ENCODE assay signal across 14 mouse cellular contexts in the genomic region with DNA sequence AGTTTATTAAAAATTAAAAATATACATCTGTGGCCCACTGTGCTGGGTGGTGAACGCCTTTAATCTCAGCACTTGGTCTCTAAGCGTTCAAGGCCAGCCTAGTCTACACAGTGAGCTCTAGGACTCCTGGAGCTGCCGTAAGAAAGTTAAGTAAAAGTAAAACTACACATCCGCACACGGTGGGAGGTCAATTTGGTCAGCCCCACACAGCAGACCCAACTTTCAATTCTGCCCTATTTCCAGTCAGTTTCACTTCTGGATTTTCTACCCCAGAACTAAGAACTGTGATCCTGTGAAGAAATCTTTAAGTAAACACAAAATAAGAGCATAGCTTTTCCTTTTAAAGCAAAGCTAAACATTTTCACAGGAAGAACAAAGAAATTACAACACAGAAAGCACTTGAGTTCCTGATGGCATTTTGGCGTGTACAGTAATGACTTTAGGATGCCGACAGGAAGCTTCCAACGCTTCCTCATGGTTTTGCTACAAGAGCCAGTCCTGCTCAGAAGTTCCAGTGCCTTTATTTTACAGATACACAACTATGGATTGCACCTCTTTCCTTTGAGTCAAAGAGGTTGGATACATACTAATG. TPM values are rescaled to one million over a fixed set of nuclear protein-coding genes. Genes with fewer than 3 reads are reported as not detected.
A peak's percentile ranks its signal among the peaks of the same experiment; 100 is the strongest.
DNase-seq lines count a peak whose midpoint lies in the region; ATAC-seq lines count a peak whose summit lies in the region.
"Had no signal": no experiment of that assay in that cellular context is flagged by ENCODE, and none has a peak within 500 bp of the region (broad histone marks: within the 10 kb centered on the region; RNA-seq: fewer than 3 reads in every experiment).

No protein-coding gene starts in this region.

- no peak overlapping the region for H3K4me3 ChIP-seq in heart, embryonic 13.5 days
- H3K4me3 ChIP-seq in liver, embryonic 16.5 days (ENCODE audit: low read depth, low read length) = no peak overlapping the region
- no peak overlapping the region for H3K4me3 ChIP-seq in liver, embryonic 11.5 days (ENCODE audit: low read depth, low read length)
- H3K4me3 ChIP-seq in intestine, embryonic 15.5 days (replicated peaks) = no peak overlapping the region
- no peak overlapping the region for H3K4me3 ChIP-seq in hindbrain, embryonic 11.5 days (ENCODE audit: low read depth, low read length)
- H3K4me3 ChIP-seq: hindbrain, embryonic 10.5 days; midbrain, embryonic 15.5 days had no signal

- DNase-seq in heart, postnatal 10 days = no peak
- no peak for DNase-seq in liver, embryonic 11.5 days (ENCODE audit: low spot score)
- peak; percentile 72 for DNase-seq in splenic B cell, adult 2 months (ENCODE audit: low read depth, low spot score)
- DNase-seq in hindbrain, embryonic 11.5 days (ENCODE audit: low spot score) = no peak
- DNase-seq: adrenal gland, postnatal 10 days; cerebellum, adult 18-20 months; forebrain, postnatal 0 days; thymus, postnatal 4 days had no signal

- H3K4me1 ChIP-seq in heart, embryonic 13.5 days = peaks cover 49% of the 10 kb centered on the region
- H3K4me1 ChIP-seq in liver, embryonic 16.5 days (ENCODE audit: control insufficient read depth, low read depth, low read length) = peaks cover 22% of the 10 kb centered on the region
- peaks cover 18% of the 10 kb centered on the region for H3K4me1 ChIP-seq in liver, embryonic 11.5 days (replicated peaks; ENCODE audit: control insufficient read depth, insufficient read depth, low read length)
- peaks cover 32% of the 10 kb centered on the region for H3K4me1 ChIP-seq in intestine, embryonic 15.5 days (replicated peaks)
- no peaks in the 10 kb centered on the region for H3K4me1 ChIP-seq in hindbrain, embryonic 11.5 days (replicated peaks; ENCODE audit: control insufficient read depth, insufficient read depth, low read length)

- WGBS in heart, embryonic 13.5 days = 81% methylated on average over 8 of the region's 8 CpGs
- 67% methylated on average over 8 of the region's 8 CpGs for WGBS in liver, embryonic 16.5 days (ENCODE audit: insufficient replicate concordance)
- WGBS in liver, embryonic 11.5 days = 86% methylated on average over 8 of the region's 8 CpGs
- 64% methylated on average over 8 of the region's 8 CpGs for WGBS in intestine, embryonic 15.5 days
- WGBS in hindbrain, embryonic 11.5 days = 87% methylated on average over 8 of the region's 8 CpGs

- 0 out of 2 replicates have a peak, but pooled peaks cover 6% of the 10 kb centered on the region for H3K9me3 ChIP-seq in heart, embryonic 13.5 days
- no peaks in the 10 kb centered on the region for H3K9me3 ChIP-seq in liver, embryonic 16.5 days (replicated peaks; ENCODE audit: control insufficient read depth, low read length)
- H3K9me3 ChIP-seq in liver, embryonic 11.5 days (ENCODE audit: control insufficient read depth, low read length) = 0 out of 2 replicates have a peak, but pooled peaks cover 2% of the 10 kb centered on the region
- no peaks in the 10 kb centered on the region; the same call in 1 of the 2 replicates for H3K9me3 ChIP-seq in intestine, embryonic 15.5 days
- no peaks in the 10 kb centered on the region for H3K9me3 ChIP-seq in hindbrain, embryonic 11.5 days (ENCODE audit: control insufficient read depth, low read length)
- H3K9me3 ChIP-seq: midbrain, embryonic 15.5 days had no signal

- no peak overlapping the region for H3K4me2 ChIP-seq in heart, embryonic 13.5 days
- H3K4me2 ChIP-seq in liver, embryonic 16.5 days (ENCODE audit: low read depth, low read length) = no peak overlapping the region
- no peak overlapping the region for H3K4me2 ChIP-seq in liver, embryonic 11.5 days
- no peak overlapping the region; the same call in 1 of the 2 replicates for H3K4me2 ChIP-seq in intestine, embryonic 15.5 days (replicated peaks)
- no peak overlapping the region for H3K4me2 ChIP-seq in hindbrain, embryonic 11.5 days (replicated peaks; ENCODE audit: low read depth, low read length)
- H3K4me2 ChIP-seq: midbrain, embryonic 15.5 days had no signal

- H3K36me3 ChIP-seq in heart, embryonic 13.5 days = no peaks in the 10 kb centered on the region; the same call in 1 of the 2 replicates
- H3K36me3 ChIP-seq in liver, embryonic 16.5 days (ENCODE audit: control insufficient read depth, insufficient read depth) = no peaks in the 10 kb centered on the region
- H3K36me3 ChIP-seq in liver, embryonic 11.5 days (ENCODE audit: control insufficient read depth, insufficient read depth, low read length) = no peaks in the 10 kb centered on the region
- H3K36me3 ChIP-seq in intestine, embryonic 15.5 days = no peaks in the 10 kb centered on the region
- no peaks in the 10 kb centered on the region; the same call in 1 of the 2 replicates for H3K36me3 ChIP-seq in splenic B cell, adult 2 months (ENCODE audit: control insufficient read depth, insufficient read depth, low read length, poor library complexity, severe bottlenecking)
- no peaks in the 10 kb centered on the region for H3K36me3 ChIP-seq in hindbrain, embryonic 11.5 days (ENCODE audit: control insufficient read depth, insufficient read depth, low read length)
- H3K36me3 ChIP-seq: midbrain, embryonic 15.5 days had no signal

- H3K9ac ChIP-seq in heart, embryonic 13.5 days = no peak overlapping the region
- H3K9ac ChIP-seq in liver, embryonic 16.5 days (ENCODE audit: low read depth, low read length) = no peak overlapping the region
- no peak overlapping the region for H3K9ac ChIP-seq in liver, embryonic 11.5 days (ENCODE audit: low read depth, low read length)
- H3K9ac ChIP-seq in intestine, embryonic 15.5 days = no peak overlapping the region
- H3K9ac ChIP-seq in hindbrain, embryonic 11.5 days (ENCODE audit: low read depth, low read length) = no peak overlapping the region
- H3K9ac ChIP-seq: forebrain, postnatal 0 days; midbrain, embryonic 15.5 days had no signal

- no peak for ATAC-seq in heart, embryonic 13.5 days (ENCODE audit: extremely low read depth, insufficient number of reproducible peaks, low FRiP score, low TSS enrichment)
- ATAC-seq in liver, embryonic 16.5 days (ENCODE audit: low read depth) = no peak
- no peak for ATAC-seq in liver, embryonic 11.5 days (replicated peaks; ENCODE audit: low FRiP score)
- no peak for ATAC-seq in intestine, embryonic 15.5 days
- ATAC-seq in inflammation-experienced regulatory T-cells, adult 6 months = no peak
- no peak for ATAC-seq in hindbrain, embryonic 11.5 days (ENCODE audit: low FRiP score)
- ATAC-seq: forebrain, postnatal 0 days; midbrain, embryonic 15.5 days had no signal

- no peaks in the 10 kb centered on the region for H3K27me3 ChIP-seq in heart, embryonic 13.5 days (replicated peaks)
- H3K27me3 ChIP-seq in liver, embryonic 16.5 days (ENCODE audit: control insufficient read depth, insufficient read depth, low read depth, low read length) = no peaks in the 10 kb centered on the region
- no peaks in the 10 kb centered on the region for H3K27me3 ChIP-seq in liver, embryonic 11.5 days (replicated peaks; ENCODE audit: control insufficient read depth, insufficient read depth, low read length)
- H3K27me3 ChIP-seq in intestine, embryonic 15.5 days (replicated peaks) = no peaks in the 10 kb centered on the region
- H3K27me3 ChIP-seq in splenic B cell, adult 2 months (ENCODE audit: control insufficient read depth, insufficient read depth, low read length, poor library complexity, severe bottlenecking) = no peaks in the 10 kb centered on the region
- H3K27me3 ChIP-seq in hindbrain, embryonic 11.5 days (ENCODE audit: control insufficient read depth, insufficient read depth, low read length) = no peaks in the 10 kb centered on the region
- H3K27me3 ChIP-seq: midbrain, embryonic 15.5 days had no signal

- intact Hi-C loops in heart, postnatal 10 days (cut with DNase I) = no loop called here

- H3K27ac ChIP-seq in heart, embryonic 13.5 days (replicated peaks) = peak overlapping the region; percentile 42
- H3K27ac ChIP-seq in liver, embryonic 16.5 days (ENCODE audit: low read length) = peak overlapping the region; percentile 49
- no peak overlapping the region for H3K27ac ChIP-seq in liver, embryonic 11.5 days (ENCODE audit: low read depth, low read length)
- H3K27ac ChIP-seq in intestine, embryonic 15.5 days = peak overlapping the region; percentile 27; the same call in 1 of the 2 replicates
- no peak overlapping the region for H3K27ac ChIP-seq in hindbrain, embryonic 11.5 days (ENCODE audit: low read depth, low read length)
- H3K27ac ChIP-seq: hindbrain, embryonic 10.5 days; midbrain, embryonic 15.5 days had no signal

RNA-seq across cellular contexts. Expression of a gene that starts 7.0 kb away (rescaled TPM):
- 14.8 and 15.5 TPM in 2 replicates for polyA plus RNA-seq in heart, embryonic 13.5 days (2015; fragmentation: Nextera tagmentation; extraction: Ambion mirVana)
- 10 to 100 TPM; 34.6 to 35.0 TPM for total RNA-seq in heart, postnatal 10 days (2021)
- 7.6 and 8.2 TPM in 2 replicates for polyA plus RNA-seq in liver, embryonic 16.5 days (2015; fragmentation: Nextera tagmentation; extraction: Ambion mirVana)
- polyA plus RNA-seq in liver, embryonic 11.5 days (2014; fragmentation: Nextera tagmentation; extraction: Ambion mirVana) = 14.5 and 16.2 TPM in 2 replicates
- polyA plus RNA-seq in intestine, embryonic 15.5 days (2015; fragmentation: Nextera tagmentation; extraction: Ambion mirVana) = 20.5 and 20.9 TPM in 2 replicates
- 1 to 10 TPM; 5.7 to 9.7 (median 7.0) TPM for polyA plus RNA-seq in inflammation-experienced regulatory T-cells, adult 6 months (2017; shearing (Covaris generic))
- 11.7 and 13.1 TPM in 2 replicates for polyA plus RNA-seq in hindbrain, embryonic 11.5 days (2014; fragmentation: Nextera tagmentation; extraction: Ambion mirVana)

RNA-seq across cellular contexts. Expression of a gene that starts 48.6 kb away (rescaled TPM):
- polyA plus RNA-seq in heart, embryonic 13.5 days (2015; fragmentation: Nextera tagmentation; extraction: Ambion mirVana) = 10.6 and 13.0 TPM in 2 replicates
- 100 to 1,000 TPM; 154 to 202 TPM for total RNA-seq in heart, postnatal 10 days (2021)
- polyA plus RNA-seq in liver, embryonic 16.5 days (2015; fragmentation: Nextera tagmentation; extraction: Ambion mirVana) = 168 and 194 TPM in 2 replicates
- polyA plus RNA-seq in liver, embryonic 11.5 days (2014; fragmentation: Nextera tagmentation; extraction: Ambion mirVana) = 59.9 and 60.1 TPM in 2 replicates
- 176 and 204 TPM in 2 replicates for polyA plus RNA-seq in intestine, embryonic 15.5 days (2015; fragmentation: Nextera tagmentation; extraction: Ambion mirVana)
- polyA plus RNA-seq in inflammation-experienced regulatory T-cells, adult 6 months (2017; shearing (Covaris generic)) = 1 to 10 TPM in 1 of 3 experiments, under 1 TPM in 2; 0.54 to 1.8 (median 0.91) TPM
- 9.4 and 11.2 TPM in 2 replicates for polyA plus RNA-seq in hindbrain, embryonic 11.5 days (2014; fragmentation: Nextera tagmentation; extraction: Ambion mirVana)

Comparison
In these comparisons a context has a peak if more than half of its experiments do, and no peak if none do; other contexts are left out.
1. H3K27ac ChIP-seq: peak in heart, embryonic 13.5 days (single experiment), liver, embryonic 16.5 days (single experiment) and intestine, embryonic 15.5 days (single experiment); none in liver, embryonic 11.5 days (single experiment) and hindbrain, embryonic 11.5 days (single experiment).